Mouse (Mus musculus) kidney, adult 2 months (tissue): ENCODE results near the gene Pip4k2c. TPM values are rescaled to one million over a fixed set of nuclear protein-coding genes. Genes with fewer than 3 reads are reported as not detected.

ENCODE experiments used
- DNase-seq: peaks from one replicate; pipeline ENCODE4 v3.0.0; 2021
- H3K27ac ChIP-seq: fragments of 200-500 bp; 2 replicates; pipeline ENCODE4 v1.5.1; 2012; ENCODE audit warnings: low read depth, low read length, control low read depth, inconsistent platforms; ENCODE audit not compliant: insufficient read depth
- H3K27me3 ChIP-seq: fragments of 200-500 bp; replicated peaks from 2 replicates; pipeline ENCODE4 v1.6.1; 2012; ENCODE audit warnings: mild to moderate bottlenecking, moderate library complexity, low read length, inconsistent platforms; ENCODE audit not compliant: control insufficient read depth, insufficient read depth
- H3K36me3 ChIP-seq: fragments of 200-500 bp; 2 replicates; pipeline ENCODE4 v1.6.1; 2012; ENCODE audit warnings: mild to moderate bottlenecking, moderate library complexity, low read length, inconsistent platforms; ENCODE audit not compliant: control insufficient read depth, insufficient read depth
- H3K4me1 ChIP-seq: fragments of 200-500 bp; 2 replicates; pipeline ENCODE4 v1.6.1; 2011; ENCODE audit warnings: low read length; ENCODE audit not compliant: control insufficient read depth, insufficient read depth
- H3K4me3 ChIP-seq: fragments of 200-500 bp; 2 replicates; pipeline ENCODE4 v1.5.1; 2011; ENCODE audit warnings: mild to moderate bottlenecking, low read depth, low read length, control low read depth; ENCODE audit not compliant: insufficient read depth
- CTCF ChIP-seq: fragments of 200-500 bp; conservative IDR thresholded peaks from 2 replicates; pipeline ENCODE4 v1.5.1; 2011; ENCODE audit warnings: low read depth, mild to moderate bottlenecking, control low read depth, low read length, moderate library complexity, mixed read lengths; ENCODE audit not compliant: insufficient read depth, insufficient read length
- POLR2A ChIP-seq: fragments of 200-500 bp; IDR thresholded peaks from one replicate; pipeline ENCODE4 v1.6.1; 2011; ENCODE audit warnings: low read depth, low read length, control low read depth
- WGBS: fragments of 180-500 bp; shearing (Covaris S2); methylation state at CpG from one replicate; pipeline ENCODE4 v1.1.7; 2018; 5-methylcytosine and 5-hydroxymethylcytosine counted together
- polyA plus RNA-seq: library from polyadenylated mRNA; depleted of rRNA; stranded (reverse); fragments of >200 nt; gene quantifications from 2 replicates; pipeline ENCODE4 v1.2.3, GENCODE M21; 2012

Gene Pip4k2c
- polyA plus RNA-seq, 1 experiment = 116 TPM

- no peak for TF ChIP-seq POLR2A
- no peak for TF ChIP-seq CTCF
- Histone ChIP-seq H3K36me3 (no peaks in the 10 kb centered on the region), H3K4me3 (no peak overlapping the region), H3K4me1 (no peaks in the 10 kb centered on the region), H3K27me3 (peaks cover 2% of the 10 kb centered on the region; the same call in 1 of the 2 replicates), H3K27ac (no peak overlapping the region)
- WGBS = 20% methylated on average over 22 of the region's 22 CpGs
- DNase-seq = no peak
Measured at GRCm38 (mm10) chr10:127170002-127170401, 41.4 kb downstream of the Pip4k2c start.

- Histone ChIP-seq H3K27ac (no peak overlapping the region), H3K27me3 (peaks cover 2% of the 10 kb centered on the region; the same call in 1 of the 2 replicates), H3K4me1 (0 out of 2 replicates have a peak, but pooled peaks cover 2% of the 10 kb centered on the region), H3K36me3 (no peaks in the 10 kb centered on the region), H3K4me3 (no peak overlapping the region)
- 64% methylated on average over 10 of the region's 10 CpGs for WGBS
- DNase-seq = no peak
- no peak for TF ChIP-seq POLR2A
- no peak for TF ChIP-seq CTCF
Measured at GRCm38 (mm10) chr10:127167614-127168192, 43.7 kb downstream of the Pip4k2c start.

- H3K4me1 ChIP-seq = 0 out of 2 replicates have a peak, but pooled peaks cover 2% of the 10 kb centered on the region
- TF ChIP-seq POLR2A = no peak
- no peak overlapping the region for H3K27ac ChIP-seq
- peaks cover 2% of the 10 kb centered on the region; the same call in 1 of the 2 replicates for H3K27me3 ChIP-seq
- DNase-seq = no peak
- H3K4me3 ChIP-seq = no peak overlapping the region
- 64% methylated on average over 15 of the region's 15 CpGs for WGBS
- no peaks in the 10 kb centered on the region for H3K36me3 ChIP-seq
Measured at GRCm38 (mm10) chr10:127166771-127167613, 44.4 kb downstream of the Pip4k2c start.

GRCm38 (mm10) chr10:127166404-127166715 is 45.0 kb downstream of the Pip4k2c start:
- 27% methylated on average over 11 of the region's 11 CpGs for WGBS
- TF ChIP-seq POLR2A (no peak), CTCF (no peak)

GRCm38 (mm10) chr10:127165654-127166403 is 45.6 kb downstream of the Pip4k2c start:
- H3K4me1 ChIP-seq = 0 out of 2 replicates have a peak, but pooled peaks cover 2% of the 10 kb centered on the region
- no peaks in the 10 kb centered on the region for H3K36me3 ChIP-seq
- no peak for DNase-seq
- H3K4me3 ChIP-seq = peak overlapping the region; percentile 60
- peaks cover 2% of the 10 kb centered on the region; the same call in 1 of the 2 replicates for H3K27me3 ChIP-seq
- peak overlapping the region; percentile 5; the same call in 1 of the 2 replicates for H3K27ac ChIP-seq
- TF ChIP-seq CTCF (no peak), POLR2A (no peak)
- 2% methylated on average over 56 of the region's 56 CpGs for WGBS

More at GRCm38 (mm10) chr10:127166404-127166715, 45.0 kb downstream of the Pip4k2c start:
- H3K36me3 ChIP-seq = no peaks in the 10 kb centered on the region
- H3K27me3 ChIP-seq = peaks cover 2% of the 10 kb centered on the region; the same call in 1 of the 2 replicates
- peak overlapping the region; percentile 60 for H3K4me3 ChIP-seq
- 0 out of 2 replicates have a peak, but pooled peaks cover 2% of the 10 kb centered on the region for H3K4me1 ChIP-seq
- H3K27ac ChIP-seq = no peak overlapping the region
- no peak for DNase-seq

GRCm38 (mm10) chr10:127165354-127165653 is 46.1 kb downstream of the Pip4k2c start:
- no peak for TF ChIP-seq CTCF
- TF ChIP-seq POLR2A = no peak
- H3K36me3 ChIP-seq = no peaks in the 10 kb centered on the region
- 3% methylated on average over 42 of the region's 42 CpGs for WGBS
- 0 out of 2 replicates have a peak, but pooled peaks cover 2% of the 10 kb centered on the region for H3K4me1 ChIP-seq
- peak; percentile 34 for DNase-seq
- H3K4me3 ChIP-seq = peak overlapping the region; percentile 60
- H3K27ac ChIP-seq = peak overlapping the region; percentile 5
- H3K27me3 ChIP-seq = peaks cover 2% of the 10 kb centered on the region; the same call in 1 of the 2 replicates
